In the genomic region with DNA sequence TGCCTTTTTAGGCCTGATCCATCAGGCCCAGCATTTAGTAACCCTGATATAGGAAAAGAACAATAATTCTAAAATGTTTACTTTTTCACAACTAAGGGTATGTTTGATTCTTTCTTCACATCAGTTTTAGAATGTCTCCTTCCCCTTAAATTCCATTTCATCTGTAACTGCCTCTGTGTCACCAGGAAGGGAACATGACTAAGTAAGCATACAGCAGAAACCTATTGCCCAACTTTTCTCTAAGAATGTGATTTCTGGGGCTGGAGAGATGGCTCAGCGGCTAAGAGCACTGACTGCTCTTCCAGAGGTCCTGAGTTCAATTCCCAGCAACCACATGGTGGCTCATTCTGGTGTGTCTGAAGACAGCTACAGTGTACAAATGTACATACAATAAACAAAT, we compare ENCODE assay signal across 38 mouse cellular contexts. TPM values are rescaled to one million over a fixed set of nuclear protein-coding genes. Genes with fewer than 3 reads are reported as not detected.
"Had no signal": no experiment of that assay in that cellular context is flagged by ENCODE, and none has a peak within 500 bp of the region (broad histone marks: within the 10 kb centered on the region; RNA-seq: fewer than 3 reads in every experiment).

No protein-coding gene starts in this region.

- H3K9ac ChIP-seq: heart, embryonic 12.5 days; hindbrain, embryonic 13.5 days; hindbrain, embryonic 15.5 days; kidney, embryonic 15.5 days; limb, embryonic 13.5 days; limb, embryonic 15.5 days had no signal

- ATAC-seq: hindbrain, postnatal 0 days; intestine, embryonic 16.5 days had no signal

- H3K4me3 ChIP-seq: gastrocnemius, adult 2 months; heart, embryonic 10.5 days; heart, embryonic 12.5 days; hindbrain, embryonic 13.5 days; hindbrain, embryonic 15.5 days; kidney, embryonic 15.5 days; limb, embryonic 13.5 days; limb, embryonic 15.5 days had no signal

- H3K9me3 ChIP-seq: heart, embryonic 10.5 days; heart, embryonic 12.5 days; hindbrain, embryonic 13.5 days; hindbrain, embryonic 15.5 days; kidney, embryonic 15.5 days; limb, embryonic 13.5 days; limb, embryonic 15.5 days had no signal

- DNase-seq: gastrocnemius, adult 2 months; gastrocnemius, postnatal 10 days; gastrocnemius, postnatal 25 days; heart, adult 18-20 months; heart, postnatal 14 days; heart, postnatal 36 days; kidney, postnatal 14 days; layer of hippocampus, adult 9-11 months; layer of hippocampus, postnatal 36 days; left cerebral cortex, postnatal 4 days had no signal

- H3K4me2 ChIP-seq: heart, embryonic 12.5 days; hindbrain, embryonic 13.5 days; hindbrain, embryonic 15.5 days; kidney, embryonic 15.5 days; limb, embryonic 13.5 days; limb, embryonic 15.5 days; liver, embryonic 11.5 days had no signal

- H3K27ac ChIP-seq: gastrocnemius, adult 2 months; heart, embryonic 10.5 days; hindbrain, embryonic 13.5 days; hindbrain, embryonic 15.5 days; hindbrain, postnatal 0 days; kidney, embryonic 15.5 days; kidney, postnatal 0 days; limb, embryonic 13.5 days; limb, embryonic 15.5 days had no signal

- H3K27me3 ChIP-seq: heart, embryonic 12.5 days; hindbrain, embryonic 13.5 days; hindbrain, embryonic 15.5 days; kidney, embryonic 15.5 days; limb, embryonic 13.5 days; limb, embryonic 15.5 days had no signal

- H3K4me1 ChIP-seq: heart, embryonic 10.5 days; heart, embryonic 12.5 days; hindbrain, embryonic 13.5 days; hindbrain, embryonic 15.5 days; kidney, embryonic 15.5 days; limb, embryonic 15.5 days had no signal

RNA-seq across cellular contexts. Expression of a gene that starts 39.0 kb away (rescaled TPM):
- total RNA-seq: gastrocnemius, adult 2 months; gastrocnemius, postnatal 10 days; gastrocnemius, postnatal 25 days; gastrocnemius, postnatal 4 days; granulocyte monocyte progenitor cell, adult 5-6 weeks; heart, adult 18-20 months; heart, adult 8-10 months; heart, postnatal 14 days; heart, postnatal 36 days; hematopoietic stem cell, adult 5-6 weeks; hindbrain, postnatal 0 days; layer of hippocampus, adult 18-20 months; layer of hippocampus, adult 8-10 months; layer of hippocampus, postnatal 14 days; layer of hippocampus, postnatal 36 days; left cerebral cortex, adult 18-20 months; left cerebral cortex, adult 8-10 months; left cerebral cortex, postnatal 10 days; left cerebral cortex, postnatal 25 days; left cerebral cortex, postnatal 4 days had no signal
- polyA plus RNA-seq: frontal cortex, adult 2 months; heart, embryonic 10.5 days; heart, embryonic 12.5 days; heart, embryonic 14.5 days; heart, embryonic 16.5 days; hindbrain, embryonic 11.5 days; hindbrain, embryonic 13.5 days; hindbrain, embryonic 15.5 days; hindbrain, postnatal 0 days; intestine, embryonic 14.5 days; kidney, embryonic 15.5 days; kidney, postnatal 0 days; limb, embryonic 11.5 days; limb, embryonic 13.5 days; liver, embryonic 11.5 days had no signal
